Mouse (Mus musculus): ENCODE results near the gene Tmem256. TPM values are rescaled to one million over a fixed set of nuclear protein-coding genes. Genes with fewer than 3 reads are reported as not detected.

Tmem256 gene
- total and polyA plus RNA-seq, 2 experiments from 2014 or later: 117 to 350 TPM

DNA sequence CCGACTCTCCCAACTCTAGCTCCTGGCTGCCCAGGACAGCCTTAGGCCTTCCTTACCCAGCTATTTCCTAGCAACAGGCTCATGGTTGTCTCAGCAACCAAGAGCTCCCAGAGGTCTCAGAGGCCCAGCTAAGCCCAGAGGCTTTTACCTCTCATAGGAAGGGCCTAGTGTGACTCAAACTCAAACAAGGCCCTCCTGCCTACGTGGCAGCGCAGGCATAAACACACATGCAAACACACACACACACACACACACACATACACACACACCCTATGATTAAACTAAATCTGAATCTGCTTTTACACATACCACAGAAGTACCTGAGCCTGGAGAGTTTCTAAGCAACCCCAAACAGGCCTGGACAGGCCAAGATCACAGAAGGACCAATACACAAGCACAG is 40.1 kb downstream of the Tmem256 start:
- Histone ChIP-seq H3K4me3 (ENCODE audit: low read depth, low read length) (no peak overlapping the region), H3K27ac (ENCODE audit: low read depth, low read length) (no peak overlapping the region), H3K4me2 (ENCODE audit: low read depth) (no peak overlapping the region), H3K4me1 (ENCODE audit: insufficient read depth) (peaks cover 9% of the 10 kb centered on the region; the same call in 1 of the 2 replicates), H3K9ac (no peak overlapping the region), H3K27me3 (ENCODE audit: insufficient read depth, low read length) (no peaks in the 10 kb centered on the region; the same call in 1 of the 2 replicates), H3K36me3 (ENCODE audit: insufficient read depth) (no peaks in the 10 kb centered on the region), H3K9me3 (ENCODE audit: low read length) (no peaks in the 10 kb centered on the region)
- no peak for TF ChIP-seq CTCF (IDR thresholded peaks at IDR 0.05; ENCODE audit: low read depth)
- DNase-seq (no peak), ATAC-seq (no peak)
- WGBS: 87% methylated on average over 3 of the region's 3 CpGs

DNA sequence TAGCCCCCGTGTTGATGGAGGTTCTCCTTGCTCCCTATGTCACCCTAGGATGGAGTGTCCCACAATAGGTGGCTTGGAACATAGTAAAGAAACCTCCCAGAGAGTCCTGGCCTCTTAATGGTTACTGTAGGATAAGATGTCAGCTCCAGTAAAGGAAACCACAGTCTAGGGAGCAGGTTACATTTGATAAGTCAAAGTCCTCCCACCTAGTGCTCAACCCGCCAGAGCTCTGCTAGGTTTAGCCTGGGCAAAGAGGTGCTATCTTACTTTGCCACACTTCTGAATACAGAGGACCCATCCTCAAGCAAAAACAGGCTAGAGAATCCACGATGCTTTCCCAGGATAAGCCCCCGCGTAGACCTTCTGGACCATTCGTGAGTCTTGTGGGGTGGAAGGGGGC is 40.6 kb downstream of the Tmem256 start:
- no peaks in the 10 kb centered on the region for H3K36me3 ChIP-seq (ENCODE audit: insufficient read depth)
- ATAC-seq: no peak
- no peaks in the 10 kb centered on the region for H3K9me3 ChIP-seq (ENCODE audit: low read length)
- no peak overlapping the region for H3K9ac ChIP-seq
- H3K4me3 ChIP-seq (ENCODE audit: low read depth, low read length): no peak overlapping the region
- no peaks in the 10 kb centered on the region; the same call in 1 of the 2 replicates for H3K27me3 ChIP-seq (ENCODE audit: insufficient read depth, low read length)
- TF ChIP-seq CTCF (IDR thresholded peaks at IDR 0.05; ENCODE audit: low read depth): no peak
- peaks cover 9% of the 10 kb centered on the region; the same call in 1 of the 2 replicates for H3K4me1 ChIP-seq (ENCODE audit: insufficient read depth)
- no peak for DNase-seq
- H3K4me2 ChIP-seq (ENCODE audit: low read depth): no peak overlapping the region
- H3K27ac ChIP-seq (ENCODE audit: low read depth, low read length): no peak overlapping the region
- 89% methylated on average over 6 of the region's 6 CpGs for WGBS

DNA sequence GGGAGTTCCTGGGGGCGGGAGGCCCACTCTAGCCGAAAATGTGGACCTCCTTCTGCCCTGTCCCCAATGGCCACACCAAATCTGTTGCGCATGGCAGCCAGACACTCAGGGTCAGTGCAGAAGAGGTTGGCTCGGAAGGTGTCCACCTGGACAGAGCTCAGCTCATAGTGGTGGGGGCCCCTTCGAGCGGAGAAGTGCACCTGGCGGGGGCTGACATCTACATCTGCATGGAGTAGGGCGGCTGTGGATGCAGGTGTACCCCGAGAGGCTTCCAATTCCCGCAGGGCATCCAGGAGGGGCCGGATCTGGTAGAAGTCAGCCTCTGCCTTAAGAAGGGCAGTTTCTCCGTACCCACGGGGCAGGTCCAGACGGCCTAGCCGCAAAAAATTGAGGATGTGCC is 41.4 kb downstream of the Tmem256 start:
- no peak overlapping the region for H3K9ac ChIP-seq
- peaks cover 9% of the 10 kb centered on the region; the same call in 1 of the 2 replicates for H3K4me1 ChIP-seq (ENCODE audit: insufficient read depth)
- WGBS: 61% methylated on average over 15 of the region's 15 CpGs
- H3K27me3 ChIP-seq (ENCODE audit: insufficient read depth, low read length): no peaks in the 10 kb centered on the region; the same call in 1 of the 2 replicates
- no peaks in the 10 kb centered on the region for H3K9me3 ChIP-seq (ENCODE audit: low read length)
- no peak overlapping the region for H3K4me3 ChIP-seq (ENCODE audit: low read depth, low read length)
- no peaks in the 10 kb centered on the region for H3K36me3 ChIP-seq (ENCODE audit: insufficient read depth)
- TF ChIP-seq CTCF (IDR thresholded peaks at IDR 0.05; ENCODE audit: low read depth): no peak
- no peak overlapping the region for H3K27ac ChIP-seq (ENCODE audit: low read depth, low read length)
- H3K4me2 ChIP-seq (ENCODE audit: low read depth): peak overlapping the region; percentile 65
- DNase-seq (no peak), ATAC-seq (no peak)

DNA sequence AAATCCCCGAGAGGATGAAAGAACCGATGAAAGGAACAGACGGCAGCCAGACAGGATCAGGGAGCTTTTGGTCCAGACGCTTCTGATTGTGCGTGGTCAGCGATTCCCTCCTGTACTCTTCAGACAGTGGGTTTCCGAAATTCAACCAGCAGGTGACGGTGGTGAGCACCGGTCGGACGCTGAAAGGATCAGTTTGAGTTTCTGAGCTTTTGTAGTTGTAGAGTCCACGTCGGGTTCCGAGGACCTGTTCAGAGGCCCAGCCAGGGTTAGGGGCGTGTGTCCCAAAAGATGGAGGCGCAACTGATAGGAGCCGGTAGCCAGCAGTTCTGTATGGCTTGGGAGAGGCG is 42.2 kb downstream of the Tmem256 start:
- Histone ChIP-seq H3K9me3 (ENCODE audit: low read length) (no peaks in the 10 kb centered on the region), H3K4me2 (ENCODE audit: low read depth) (peak overlapping the region; percentile 65), H3K36me3 (ENCODE audit: insufficient read depth) (no peaks in the 10 kb centered on the region), H3K4me1 (ENCODE audit: insufficient read depth) (peaks cover 9% of the 10 kb centered on the region; the same call in 1 of the 2 replicates), H3K27me3 (ENCODE audit: insufficient read depth, low read length) (no peaks in the 10 kb centered on the region; the same call in 1 of the 2 replicates), H3K9ac (peak overlapping the region; percentile 40; the same call in 1 of the 2 replicates), H3K27ac (ENCODE audit: low read depth, low read length) (peak overlapping the region; percentile 40; the same call in 1 of the 2 replicates), H3K4me3 (ENCODE audit: low read depth, low read length) (peak overlapping the region; percentile 37)
- peak; percentile 57 for ATAC-seq
- peak; percentile 65 for DNase-seq
- WGBS: 2% methylated on average over 18 of the region's 18 CpGs
- TF ChIP-seq CTCF (IDR thresholded peaks at IDR 0.05; ENCODE audit: low read depth): peak; percentile 82

DNA sequence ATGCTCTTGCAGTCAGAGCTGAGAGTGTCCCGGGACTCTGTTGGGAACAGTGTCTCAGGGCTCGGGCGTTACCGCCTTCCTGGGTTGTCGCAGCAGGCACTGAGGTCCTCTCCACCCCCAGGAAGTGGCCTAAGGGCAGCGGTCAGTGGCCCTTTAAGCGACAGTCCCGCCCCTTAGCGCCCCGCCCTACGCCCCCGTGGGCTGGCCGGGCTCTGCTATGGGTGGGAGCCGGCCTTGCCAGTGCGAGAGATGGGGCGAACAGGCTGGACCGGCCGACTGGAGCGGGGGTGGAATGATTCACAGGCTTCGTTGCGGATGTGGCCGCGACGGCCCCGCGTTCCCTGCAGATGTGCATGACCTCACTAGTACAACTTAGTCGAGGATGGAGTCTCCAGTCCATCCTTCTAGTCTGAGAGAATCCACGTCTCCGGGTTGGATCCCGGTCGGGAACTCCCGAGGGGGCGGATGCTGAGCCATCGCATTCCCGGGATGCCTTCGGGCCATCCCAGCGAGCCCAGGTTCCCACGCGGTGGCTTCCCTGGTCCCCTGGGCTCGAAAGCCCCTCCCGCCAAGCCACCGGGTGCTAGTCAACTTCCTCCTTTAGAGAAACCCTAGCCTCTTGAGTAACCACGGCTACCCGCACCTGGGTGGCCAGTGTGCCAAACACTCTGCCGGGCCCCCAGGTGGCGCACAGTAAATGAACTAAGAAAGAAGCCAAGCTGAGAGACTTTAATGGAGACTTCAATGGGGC is 42.7 kb downstream of the Tmem256 start, which contains the start of gene Kctd11:
Gene Kctd11 (minus strand): TSS at position 554 of the 751 bp plus-strand sequence.
- WGBS: 3% methylated on average over 46 of the region's 46 CpGs
- Histone ChIP-seq H3K27me3 (ENCODE audit: insufficient read depth, low read length) (no peaks in the 10 kb centered on the region; the same call in 1 of the 2 replicates), H3K9me3 (ENCODE audit: low read length) (no peaks in the 10 kb centered on the region), H3K36me3 (ENCODE audit: insufficient read depth) (no peaks in the 10 kb centered on the region), H3K4me2 (ENCODE audit: low read depth) (peak within 1 kb of the TSS; percentile 65), H3K9ac (peak within 1 kb of the TSS; percentile 40), H3K4me3 (ENCODE audit: low read depth, low read length) (peak within 1 kb of the TSS; percentile 37), H3K4me1 (ENCODE audit: insufficient read depth) (peaks cover 9% of the 10 kb centered on the region; the same call in 1 of the 2 replicates), H3K27ac (ENCODE audit: low read depth, low read length) (peak within 1 kb of the TSS; percentile 40; the same call in 1 of the 2 replicates)
- ATAC-seq: peak; percentile 74
- peak; percentile 27 for TF ChIP-seq CTCF (IDR thresholded peaks at IDR 0.05; ENCODE audit: low read depth)
- DNase-seq: peak; percentile 60

DNA sequence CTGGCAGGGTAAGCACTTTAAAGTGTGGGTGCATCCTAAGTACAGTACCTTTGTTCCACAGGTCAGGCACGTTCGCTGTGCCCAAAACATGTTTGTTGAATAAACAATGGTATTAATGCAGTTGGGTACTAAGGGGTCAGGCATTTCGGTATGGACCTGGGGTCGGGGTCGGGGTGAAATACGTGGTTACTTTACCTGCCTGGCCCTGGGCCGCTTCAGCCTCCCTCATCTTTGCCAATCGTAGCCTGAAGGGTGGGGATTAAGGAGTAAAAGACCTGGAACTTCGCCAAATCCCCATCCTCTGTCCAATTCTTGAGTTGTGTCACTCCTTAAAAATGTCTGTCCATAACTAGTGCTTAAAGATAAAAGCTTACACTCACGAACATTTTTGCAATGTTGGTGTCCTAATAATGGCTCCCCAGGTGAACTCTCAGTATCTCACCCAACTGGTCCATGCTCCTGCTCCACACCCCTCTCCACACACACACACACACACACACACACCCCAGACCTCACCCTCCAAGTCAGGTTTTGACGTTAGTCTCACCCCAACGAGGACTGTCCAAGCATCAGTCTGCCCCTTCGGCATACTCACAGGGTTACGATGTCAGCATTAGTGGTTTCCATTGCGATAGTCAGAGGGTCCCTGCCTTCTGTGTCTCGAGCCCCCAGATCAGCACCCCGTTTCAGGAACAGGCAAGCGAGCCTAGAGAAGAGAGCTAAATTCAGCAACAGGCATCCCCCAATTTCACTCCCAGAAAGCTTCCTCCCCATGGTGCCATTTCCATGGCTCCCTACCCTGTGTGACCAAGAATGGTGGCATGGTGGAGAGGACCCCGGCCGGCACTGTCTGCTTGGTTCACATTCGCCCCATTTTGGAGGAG is 43.7 kb downstream of the Tmem256 start:
- no peak overlapping the region for H3K27ac ChIP-seq (ENCODE audit: low read depth, low read length)
- no peaks in the 10 kb centered on the region; the same call in 1 of the 2 replicates for H3K27me3 ChIP-seq (ENCODE audit: insufficient read depth, low read length)
- peak overlapping the region; percentile 65 for H3K4me2 ChIP-seq (ENCODE audit: low read depth)
- no peak for TF ChIP-seq CTCF (IDR thresholded peaks at IDR 0.05; ENCODE audit: low read depth)
- no peaks in the 10 kb centered on the region for H3K36me3 ChIP-seq (ENCODE audit: insufficient read depth)
- peaks cover 9% of the 10 kb centered on the region; the same call in 1 of the 2 replicates for H3K4me1 ChIP-seq (ENCODE audit: insufficient read depth)
- H3K9me3 ChIP-seq (ENCODE audit: low read length): no peaks in the 10 kb centered on the region
- WGBS: 60% methylated on average over 21 of the region's 21 CpGs
- H3K4me3 ChIP-seq (ENCODE audit: low read depth, low read length): peak overlapping the region; percentile 37; the same call in 1 of the 2 replicates
- no peak for ATAC-seq
- no peak for DNase-seq
- H3K9ac ChIP-seq: no peak overlapping the region
